Mouse (Mus musculus) C2C12 (cell line): ENCODE data around the gene Krt79. TPM values are rescaled to one million over a fixed set of nuclear protein-coding genes. Genes with fewer than 3 reads are reported as not detected.

Experiments
- H3K27me3 ChIP-seq: one replicate; pipeline ENCODE4 v1.6.1; 2011; ENCODE audit not compliant: control insufficient read depth, insufficient read depth, insufficient read length
- H3K36me3 ChIP-seq: one replicate; pipeline ENCODE4 v1.6.1; 2011; ENCODE audit not compliant: control insufficient read depth, insufficient read depth
- H3K4me3 ChIP-seq: one replicate; pipeline ENCODE4 v1.5.1; 2011; ENCODE audit warnings: mild to moderate bottlenecking, control low read depth; ENCODE audit not compliant: poor library complexity, insufficient read depth, severe bottlenecking
- H3K79me2 ChIP-seq: one replicate; pipeline ENCODE4 v1.6.1; 2011; ENCODE audit not compliant: control insufficient read depth, insufficient read depth
- H3K79me3 ChIP-seq: one replicate; pipeline ENCODE4 v1.6.1; 2011; ENCODE audit warnings: low read depth, control low read depth
- H3ac ChIP-seq: one replicate; pipeline ENCODE3; 2011; ENCODE audit warnings: low read depth; ENCODE audit not compliant: control insufficient read depth, insufficient read length
- CEBPB ChIP-seq: IDR thresholded peaks from one replicate; pipeline ENCODE4 v1.6.1; 2011; ENCODE audit warnings: low read depth, mild to moderate bottlenecking, control low read depth, moderate library complexity
- CTCF ChIP-seq: IDR thresholded peaks from one replicate; pipeline ENCODE4 v1.5.1; 2011; ENCODE audit not compliant: control insufficient read depth, insufficient read depth, insufficient read length
- FOSL1 ChIP-seq: IDR thresholded peaks from one replicate; pipeline ENCODE4 v1.8.0; 2011; ENCODE audit warnings: mild to moderate bottlenecking, low read length; ENCODE audit not compliant: poor library complexity, insufficient read depth, severe bottlenecking
- MAX ChIP-seq: IDR thresholded peaks from one replicate; pipeline ENCODE4 v1.6.1; 2011; ENCODE audit warnings: mild to moderate bottlenecking, control low read depth
- MYOD1 ChIP-seq: IDR thresholded peaks from one replicate; pipeline ENCODE4 v1.6.1; 2011; ENCODE audit warnings: low read depth; ENCODE audit not compliant: control insufficient read depth, insufficient read length
- MYOG ChIP-seq: IDR thresholded peaks from one replicate; pipeline ENCODE4 v1.6.1; 2011; ENCODE audit not compliant: control insufficient read depth, insufficient read length; ENCODE audit errors: extremely low read depth
- USF1 ChIP-seq: IDR thresholded peaks from one replicate; pipeline ENCODE4 v1.6.1; 2011; ENCODE audit warnings: low read depth, mild to moderate bottlenecking, control low read depth, moderate library complexity
- polyA plus RNA-seq: library from polyadenylated mRNA; unstranded; fragments of >200 nt; fragmentation: generic; extraction: Trizol; gene quantifications from one replicate; pipeline ENCODE4 v1.2.1, GENCODE M21; 2012; ENCODE audit warnings: missing spikeins

Gene Krt79
- polyA plus RNA-seq, 1 experiment = 0.07 TPM

DNA sequence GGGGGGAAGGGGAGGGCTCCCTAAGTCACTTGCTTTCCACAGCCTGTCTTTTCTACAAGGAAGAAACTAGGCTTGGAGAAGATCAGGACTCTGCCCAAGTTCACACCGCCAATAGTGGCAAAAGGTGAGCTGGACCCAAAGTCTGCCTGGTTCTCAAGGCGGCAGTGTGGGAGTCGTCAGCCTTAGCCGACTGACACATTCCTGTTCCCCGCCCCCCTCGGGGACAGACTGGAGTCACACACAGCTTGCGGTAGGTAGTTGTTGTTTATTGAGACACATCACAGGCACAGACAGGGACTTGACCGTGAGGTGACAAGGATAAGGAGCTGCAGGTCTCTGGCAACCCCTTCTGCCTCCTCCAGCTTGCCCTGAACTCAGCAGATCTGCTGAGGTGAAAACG is 11.0 kb downstream of the Krt79 start:
- no peaks in the 10 kb centered on the region for H3K36me3 ChIP-seq
- H3K27me3 ChIP-seq = peaks cover 72% of the 10 kb centered on the region
- H3K4me3 ChIP-seq = no peak overlapping the region
- no peak overlapping the region for H3ac ChIP-seq
- H3K79me3 ChIP-seq = no peaks in the 10 kb centered on the region
- no peak for TF ChIP-seq USF1
- TF ChIP-seq CTCF = no peak
- no peak for TF ChIP-seq FOSL1
- no peak for TF ChIP-seq CEBPB
- TF ChIP-seq MYOG = no peak
- no peak for TF ChIP-seq MAX
- H3K79me2 ChIP-seq = no peaks in the 10 kb centered on the region

DNA sequence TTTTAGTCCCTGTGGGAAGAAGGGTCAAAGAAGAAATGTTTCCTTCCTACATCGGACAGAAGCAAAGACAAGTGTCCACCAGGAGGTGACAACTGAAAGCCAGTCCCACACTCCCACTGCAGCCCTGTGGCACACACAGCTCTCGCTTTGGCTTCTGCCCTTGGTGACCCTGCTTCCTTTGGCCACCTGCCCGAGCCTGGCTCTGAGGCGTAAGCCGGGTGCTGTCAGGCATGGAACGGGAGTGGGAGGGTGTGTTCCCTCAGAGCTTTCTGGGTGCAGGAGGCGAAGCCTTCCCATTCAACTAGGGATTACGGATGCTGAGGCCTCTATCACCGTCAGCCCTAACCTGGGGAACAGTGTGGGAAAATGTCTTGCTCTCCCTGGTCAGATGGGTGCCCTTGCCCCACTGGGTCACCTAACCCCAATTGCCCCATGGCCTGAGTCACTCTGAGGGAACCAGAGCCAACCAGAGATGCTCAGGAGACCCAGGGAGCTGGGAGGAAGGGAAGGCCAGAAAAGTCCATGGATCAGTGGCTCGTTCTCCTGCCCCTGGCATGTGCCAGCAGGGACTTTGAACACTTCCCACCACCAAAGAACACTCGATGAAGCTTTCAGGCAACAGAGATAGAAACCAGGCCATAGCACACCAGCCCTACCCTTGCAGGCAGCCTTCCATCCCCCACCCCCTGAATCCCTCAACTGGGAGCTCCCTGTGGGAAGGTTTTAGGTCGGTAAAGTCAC is 12.6 kb downstream of the Krt79 start:
- H3K4me3 ChIP-seq = no peak overlapping the region
- H3K79me3 ChIP-seq = no peaks in the 10 kb centered on the region
- peaks cover 73% of the 10 kb centered on the region for H3K27me3 ChIP-seq
- TF ChIP-seq CTCF (no peak), FOSL1 (no peak), USF1 (no peak), MAX (no peak), MYOG (no peak), MYOD1 (no peak), CEBPB (no peak)
- H3K36me3 ChIP-seq = no peaks in the 10 kb centered on the region
- H3ac ChIP-seq = no peak overlapping the region
- H3K79me2 ChIP-seq = no peaks in the 10 kb centered on the region

DNA sequence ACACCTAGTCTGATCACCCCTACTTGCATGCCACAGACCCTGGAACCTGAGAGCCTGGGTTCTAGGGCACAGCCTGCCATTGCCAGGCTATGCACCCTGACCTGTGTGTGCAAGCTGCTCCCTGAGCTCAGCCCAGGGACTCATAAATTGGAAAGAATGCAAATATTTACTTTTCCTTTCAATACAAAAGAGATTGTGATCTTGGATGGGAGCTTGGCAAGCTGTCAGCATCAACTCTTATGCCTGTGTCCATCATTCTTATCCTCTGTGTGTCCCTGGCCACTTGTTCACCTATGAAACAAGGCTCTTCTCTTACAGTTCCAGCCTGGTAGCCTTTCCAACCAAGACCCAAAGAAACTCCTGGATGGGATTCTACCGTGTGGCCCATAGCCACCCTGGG is 15.1 kb downstream of the Krt79 start:
- no peaks in the 10 kb centered on the region for H3K79me2 ChIP-seq
- H3K4me3 ChIP-seq = no peak overlapping the region
- H3K27me3 ChIP-seq = peaks cover 66% of the 10 kb centered on the region
- no peak overlapping the region for H3ac ChIP-seq
- no peak for TF ChIP-seq MYOG
- H3K79me3 ChIP-seq = no peaks in the 10 kb centered on the region
- no peaks in the 10 kb centered on the region for H3K36me3 ChIP-seq

DNA sequence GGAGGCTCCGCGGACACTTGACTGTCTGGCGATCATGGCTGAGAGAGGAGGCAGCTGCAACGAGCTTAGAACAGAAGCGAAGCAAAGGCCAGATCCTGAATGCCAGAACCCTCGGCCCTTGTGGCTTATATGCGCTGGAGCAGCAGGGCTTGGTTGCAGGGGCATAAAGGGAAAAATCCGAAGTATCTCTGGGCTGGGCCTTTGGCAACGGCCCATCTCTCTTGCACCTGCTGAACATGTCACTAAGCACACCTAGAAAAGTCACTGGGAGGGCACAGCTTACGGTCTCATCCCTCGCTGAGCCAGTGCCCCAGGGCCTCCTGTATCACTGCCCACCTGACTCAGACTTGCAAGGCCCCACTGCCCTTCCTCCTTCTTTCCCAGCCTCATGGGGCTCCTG is 15.5 kb downstream of the Krt79 start, which contains the start of gene Krt4:
Gene Krt4 (minus strand): TSS at position 101 of the 400 bp plus-strand sequence.
- Histone ChIP-seq H3K79me3 (no peaks in the 10 kb centered on the region), H3K79me2 (no peaks in the 10 kb centered on the region), H3K4me3 (no peak within 1 kb of the TSS), H3ac (no peak within 1 kb of the TSS), H3K27me3 (peaks cover 65% of the 10 kb centered on the region), H3K36me3 (no peaks in the 10 kb centered on the region)
- no peak for TF ChIP-seq MYOD1
- no peak for TF ChIP-seq CEBPB
- TF ChIP-seq CTCF = no peak
- no peak for TF ChIP-seq MYOG
- no peak for TF ChIP-seq USF1
- TF ChIP-seq MAX = no peak

DNA sequence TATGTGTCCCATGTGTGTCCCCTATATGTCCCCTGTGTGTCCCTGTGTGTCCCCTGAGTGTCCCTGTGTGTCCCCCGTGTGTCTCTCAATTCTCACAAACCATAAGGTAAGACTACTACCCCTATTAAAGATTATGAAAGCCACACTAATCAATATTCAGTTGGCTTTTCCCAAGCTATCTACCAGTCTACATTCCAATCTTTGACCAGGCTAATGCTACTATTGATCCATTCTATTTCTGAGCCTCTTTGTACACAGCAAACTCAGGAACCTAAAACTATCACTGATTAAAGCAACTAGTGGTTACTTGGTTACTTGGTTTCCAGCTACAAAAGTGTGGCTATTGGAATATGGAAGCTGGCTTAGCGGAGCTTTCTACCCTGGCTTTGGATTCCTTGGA is 17.8 kb downstream of the Krt79 start:
- Histone ChIP-seq H3K36me3 (no peaks in the 10 kb centered on the region), H3ac (no peak overlapping the region), H3K27me3 (peaks cover 71% of the 10 kb centered on the region), H3K79me3 (no peaks in the 10 kb centered on the region), H3K4me3 (no peak overlapping the region), H3K79me2 (no peaks in the 10 kb centered on the region)
- TF ChIP-seq FOSL1 = no peak
- TF ChIP-seq MAX = no peak
- TF ChIP-seq MYOD1 = no peak
- TF ChIP-seq CEBPB = no peak
- no peak for TF ChIP-seq CTCF
- TF ChIP-seq MYOG = no peak
- no peak for TF ChIP-seq USF1

DNA sequence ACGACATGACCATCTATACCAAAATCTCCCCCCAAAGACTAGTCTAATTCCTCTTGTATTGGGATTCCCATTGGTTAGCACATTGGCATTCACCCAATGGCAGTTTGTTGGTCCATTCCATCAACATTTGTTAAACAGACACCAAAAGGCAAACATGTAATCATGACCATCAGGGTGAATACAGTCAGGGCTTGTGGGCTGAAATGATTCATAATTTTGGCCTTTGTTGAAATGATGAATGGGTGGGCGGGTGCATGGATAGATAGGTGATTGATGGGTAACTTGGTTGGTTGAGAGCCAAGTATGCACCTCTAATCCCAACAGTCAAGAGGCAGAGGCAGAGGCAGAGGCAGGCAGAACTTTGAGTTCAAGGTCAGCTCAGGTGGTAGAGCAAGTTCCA is 24.1 kb downstream of the Krt79 start:
- Histone ChIP-seq H3ac (no peak overlapping the region), H3K79me3 (no peaks in the 10 kb centered on the region), H3K4me3 (no peak overlapping the region), H3K79me2 (no peaks in the 10 kb centered on the region), H3K27me3 (peaks cover 34% of the 10 kb centered on the region), H3K36me3 (no peaks in the 10 kb centered on the region)
- TF ChIP-seq USF1 (no peak), FOSL1 (no peak), CTCF (no peak), MAX (no peak), MYOG (no peak), MYOD1 (no peak), CEBPB (no peak)
